Mouse (Mus musculus) lung, postnatal 0 days (tissue): ENCODE data around the gene Car15. TPM values are rescaled to one million over a fixed set of nuclear protein-coding genes. Genes with fewer than 3 reads are reported as not detected.

Source experiments
- ATAC-seq: fragments of 200-750 bp; cut with Nextera tagmentation; 2 replicates; pipeline ENCODE4 v1.8.0; 2017; ENCODE audit warnings: moderate library complexity
- DNase-seq: peaks from one replicate; pipeline ENCODE4 v3.0.0-alpha.2; 2016; ENCODE audit warnings: low spot score
- H3K27ac ChIP-seq: fragments of 300-500 bp; sonication (generic); 2 replicates; pipeline ENCODE4 v1.5.1; 2014; ENCODE audit warnings: antibody characterized with exemption, mild to moderate bottlenecking, low read length, mixed read lengths
- H3K27me3 ChIP-seq: fragments of 300-500 bp; sonication (generic); replicated peaks from 2 replicates; pipeline ENCODE4 v1.6.1; 2014; ENCODE audit warnings: low read length, mixed read lengths; ENCODE audit not compliant: insufficient read depth
- H3K36me3 ChIP-seq: fragments of 300-500 bp; sonication (generic); 2 replicates; pipeline ENCODE4 v1.6.1; 2014; ENCODE audit warnings: low read length, mixed read lengths; ENCODE audit not compliant: insufficient read depth
- H3K4me1 ChIP-seq: fragments of 300-500 bp; sonication (generic); 2 replicates; pipeline ENCODE4 v1.6.1; 2014; ENCODE audit warnings: antibody characterized with exemption, low read depth, low read length, mixed read lengths; ENCODE audit not compliant: insufficient read depth
- H3K4me2 ChIP-seq: fragments of 300-500 bp; sonication (generic); replicated peaks from 2 replicates; pipeline ENCODE4 v1.6.1; 2014; ENCODE audit warnings: low read depth, mild to moderate bottlenecking, low read length, moderate library complexity, mixed read lengths
- H3K4me3 ChIP-seq: fragments of 300-500 bp; sonication (generic); 2 replicates; pipeline ENCODE4 v1.5.1; 2014; ENCODE audit warnings: low read depth, low read length
- H3K9ac ChIP-seq: fragments of 300-500 bp; sonication (generic); replicated peaks from 2 replicates; pipeline ENCODE4 v1.6.1; 2014; ENCODE audit warnings: low read depth, mild to moderate bottlenecking
- H3K9me3 ChIP-seq: fragments of 300-500 bp; sonication (generic); 2 replicates; pipeline ENCODE4 v1.6.1; 2016; ENCODE audit warnings: low read length, mixed read lengths
- CTCF ChIP-seq: IDR thresholded peaks from 2 replicates; pipeline ENCODE4 v1.5.1; 2016; ENCODE audit warnings: antibody characterized with exemption, mild to moderate bottlenecking
- EP300 ChIP-seq: IDR thresholded peaks from 2 replicates; pipeline ENCODE4 v1.6.1; 2016; ENCODE audit warnings: antibody characterized with exemption, mild to moderate bottlenecking, control low read depth
- WGBS: fragments of 180-500 bp; shearing (Covaris S2); extraction: QIAGEN DNeasy Blood & Tissue Kit; methylation state at CpG from one replicate; pipeline ENCODE4 v1.1.7; 2014; 5-methylcytosine and 5-hydroxymethylcytosine counted together
- polyA plus RNA-seq: library from polyadenylated mRNA; unstranded; fragments of >200 nt; fragmentation: Nextera tagmentation; extraction: Ambion mirVana; gene quantifications from 2 replicates; pipeline ENCODE4 v1.2.1, GENCODE M21; 2015

Gene Car15
- polyA plus RNA-seq, 1 experiment from 2014 or later: 1.8 TPM

DNA sequence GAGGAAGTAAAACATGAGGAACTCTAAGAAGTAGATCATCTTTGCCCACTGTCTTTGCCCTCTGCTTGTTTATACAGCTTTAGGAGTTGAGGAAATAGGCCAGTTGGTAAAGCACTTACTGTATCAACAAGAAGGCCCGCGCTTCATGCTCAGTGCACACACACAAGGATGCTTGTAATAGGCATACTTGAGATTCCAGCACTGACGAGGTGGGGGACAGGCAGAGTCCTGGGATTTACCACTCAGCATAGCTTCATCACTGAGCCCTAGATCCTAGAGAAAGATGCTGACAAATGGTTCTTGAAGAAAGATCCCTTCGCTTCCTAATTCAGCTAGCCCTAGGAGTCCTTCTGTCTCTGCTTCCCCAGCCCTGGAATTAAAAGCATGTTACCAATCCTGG lies 25.0 kb downstream of the Car15 start:
- Histone ChIP-seq H3K9me3 (no peaks in the 10 kb centered on the region), H3K4me3 (no peak overlapping the region), H3K9ac (no peak overlapping the region), H3K4me1 (peaks cover 4% of the 10 kb centered on the region; the same call in 1 of the 2 replicates), H3K27me3 (0 out of 2 replicates have a peak, but pooled peaks cover 3% of the 10 kb centered on the region), H3K36me3 (no peaks in the 10 kb centered on the region), H3K27ac (no peak overlapping the region), H3K4me2 (no peak overlapping the region)
- 36% methylated on average over 4 of the region's 4 CpGs for WGBS
- DNase-seq: no peak
- ATAC-seq: no peak
- no peak for TF ChIP-seq EP300
- no peak for TF ChIP-seq CTCF

DNA sequence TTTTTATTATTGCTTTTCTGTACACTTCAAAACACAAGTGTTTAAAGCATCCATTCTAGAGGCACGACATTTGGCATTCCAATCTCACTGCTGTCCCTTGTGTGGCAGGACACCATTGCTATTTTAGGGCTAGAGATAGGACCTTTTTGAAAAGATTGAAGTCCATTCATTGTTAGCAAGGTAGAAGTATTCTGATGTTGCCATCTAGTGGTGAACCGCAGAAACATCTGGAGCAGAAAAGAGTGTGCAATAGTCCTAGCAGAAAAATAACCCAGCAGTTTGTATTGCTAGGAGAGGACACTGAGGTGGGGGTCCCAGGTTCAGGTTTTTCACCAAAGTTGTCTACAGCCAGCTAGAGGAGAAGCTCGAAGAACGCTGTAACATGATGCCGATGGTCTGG lies 26.0 kb downstream of the Car15 start:
- TF ChIP-seq CTCF: peak; percentile 89
- no peak for TF ChIP-seq EP300
- H3K4me1 ChIP-seq: peaks cover 12% of the 10 kb centered on the region
- H3K4me3 ChIP-seq: no peak overlapping the region
- 5% methylated on average over 5 of the region's 5 CpGs for WGBS
- ATAC-seq (no peak), DNase-seq (peak; percentile 81)
- H3K9ac ChIP-seq: no peak overlapping the region
- no peaks in the 10 kb centered on the region for H3K36me3 ChIP-seq
- H3K4me2 ChIP-seq: no peak overlapping the region
- no peak overlapping the region for H3K27ac ChIP-seq
- H3K27me3 ChIP-seq: peaks cover 3% of the 10 kb centered on the region; the same call in 1 of the 2 replicates
- H3K9me3 ChIP-seq: no peaks in the 10 kb centered on the region

DNA sequence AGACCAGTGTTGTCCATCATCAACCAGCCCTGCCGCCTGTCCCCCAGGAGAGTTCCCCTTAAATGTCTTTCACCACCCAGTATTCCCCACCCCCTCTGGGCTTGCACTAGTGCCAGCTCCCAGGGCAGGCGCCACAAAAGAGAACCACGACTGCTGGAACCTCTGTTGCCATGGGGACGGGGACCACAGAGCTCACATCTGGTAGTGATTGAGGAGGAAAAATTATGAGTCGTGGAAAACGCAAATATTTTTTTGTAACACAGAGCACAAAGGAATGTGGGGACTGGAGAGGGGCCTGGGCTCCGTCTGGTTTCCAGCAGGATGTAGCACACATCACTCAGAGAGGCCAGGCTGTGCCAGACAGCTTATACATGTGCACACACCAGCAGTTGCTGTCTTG lies 28.5 kb downstream of the Car15 start:
- Histone ChIP-seq H3K27me3 (peaks cover 10% of the 10 kb centered on the region; the same call in 1 of the 2 replicates), H3K36me3 (no peaks in the 10 kb centered on the region), H3K4me2 (no peak overlapping the region), H3K9me3 (no peaks in the 10 kb centered on the region), H3K4me3 (no peak overlapping the region), H3K4me1 (peaks cover 18% of the 10 kb centered on the region), H3K9ac (no peak overlapping the region), H3K27ac (no peak overlapping the region)
- DNase-seq (peak; percentile 72), ATAC-seq (peak; percentile 44)
- TF ChIP-seq EP300 (no peak), CTCF (no peak)
- 16% methylated on average over 7 of the region's 7 CpGs for WGBS

DNA sequence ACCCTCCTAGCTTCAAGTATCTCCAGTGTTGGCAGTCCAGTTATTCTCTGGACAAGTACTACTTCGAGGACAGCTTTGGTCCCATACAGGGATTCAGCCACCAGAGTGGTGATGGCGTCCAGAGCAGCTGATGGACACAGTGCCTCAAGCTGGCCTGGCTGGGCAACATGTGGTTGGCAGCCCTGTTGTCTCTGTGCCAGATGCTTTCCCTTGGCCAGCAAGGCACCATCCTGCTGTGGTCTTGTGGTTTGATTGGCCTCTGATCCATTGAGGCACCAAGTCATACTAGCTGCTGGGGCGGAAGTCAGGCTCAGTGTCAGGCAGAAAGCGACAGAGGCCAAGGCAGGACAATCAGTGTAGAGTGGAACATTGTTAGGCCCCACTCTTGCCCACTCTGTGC lies 29.0 kb downstream of the Car15 start:
- DNase-seq (no peak), ATAC-seq (no peak)
- Histone ChIP-seq H3K9ac (no peak overlapping the region), H3K27ac (no peak overlapping the region), H3K36me3 (no peaks in the 10 kb centered on the region), H3K4me1 (peaks cover 24% of the 10 kb centered on the region), H3K27me3 (peaks cover 13% of the 10 kb centered on the region; the same call in 1 of the 2 replicates), H3K9me3 (no peaks in the 10 kb centered on the region), H3K4me2 (no peak overlapping the region), H3K4me3 (no peak overlapping the region)
- 71% methylated on average over 4 of the region's 4 CpGs for WGBS
- TF ChIP-seq EP300 (no peak), CTCF (no peak)

DNA sequence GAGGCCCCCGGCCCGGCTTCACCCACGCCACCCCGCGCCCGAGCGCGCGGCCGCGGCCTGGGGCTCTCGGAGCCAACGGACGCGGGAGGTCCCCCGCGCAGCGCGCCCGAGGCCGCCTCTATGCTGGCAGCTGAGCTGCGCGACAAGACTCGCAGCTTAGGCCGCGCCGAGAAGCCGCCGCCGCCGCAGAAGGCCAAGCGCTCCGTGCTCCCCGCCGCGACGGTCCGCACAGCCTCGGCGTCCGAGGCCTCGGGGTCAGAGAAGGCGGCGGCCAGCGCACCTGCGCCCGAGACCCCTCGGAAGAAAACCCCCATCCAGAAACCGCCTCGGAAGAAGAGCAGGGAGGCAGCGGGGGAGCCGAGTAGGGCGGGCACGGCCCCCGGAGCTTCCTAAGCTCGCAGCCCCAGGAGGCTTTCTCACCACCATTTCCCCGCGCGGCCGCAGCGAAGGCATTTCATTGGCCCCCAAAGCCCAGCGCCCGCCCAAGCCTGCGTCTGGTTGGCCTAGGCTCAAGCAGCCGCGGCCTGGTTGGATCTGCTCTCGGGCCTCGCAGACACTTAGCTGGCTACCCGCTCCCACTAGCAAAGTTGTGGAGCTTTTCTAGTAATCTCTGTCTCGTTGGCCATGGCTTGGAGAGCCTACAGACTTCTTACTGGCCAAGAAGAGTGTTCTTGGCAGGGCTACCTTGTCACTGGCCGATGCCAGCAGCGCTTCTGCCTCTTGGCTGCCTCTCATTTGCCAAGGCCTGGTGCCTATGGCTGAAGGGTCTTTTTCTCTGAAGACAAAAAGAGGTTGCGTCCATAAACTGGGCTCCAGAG lies 30.8 kb downstream of the Car15 start:
- Histone ChIP-seq H3K4me3 (peak overlapping the region; percentile 33), H3K4me2 (peak overlapping the region; percentile 76), H3K27me3 (peaks cover 25% of the 10 kb centered on the region; the same call in 1 of the 2 replicates), H3K9ac (0 out of 2 replicates have a peak overlapping the region, but pooled peaks have one; percentile 19), H3K36me3 (no peaks in the 10 kb centered on the region), H3K4me1 (peaks cover 32% of the 10 kb centered on the region), H3K9me3 (no peaks in the 10 kb centered on the region), H3K27ac (no peak overlapping the region)
- DNase-seq: peak; percentile 84
- peak; percentile 77 for ATAC-seq
- 10% methylated on average over 32 of the region's 73 CpGs for WGBS
- TF ChIP-seq CTCF: no peak
- no peak for TF ChIP-seq EP300

DNA sequence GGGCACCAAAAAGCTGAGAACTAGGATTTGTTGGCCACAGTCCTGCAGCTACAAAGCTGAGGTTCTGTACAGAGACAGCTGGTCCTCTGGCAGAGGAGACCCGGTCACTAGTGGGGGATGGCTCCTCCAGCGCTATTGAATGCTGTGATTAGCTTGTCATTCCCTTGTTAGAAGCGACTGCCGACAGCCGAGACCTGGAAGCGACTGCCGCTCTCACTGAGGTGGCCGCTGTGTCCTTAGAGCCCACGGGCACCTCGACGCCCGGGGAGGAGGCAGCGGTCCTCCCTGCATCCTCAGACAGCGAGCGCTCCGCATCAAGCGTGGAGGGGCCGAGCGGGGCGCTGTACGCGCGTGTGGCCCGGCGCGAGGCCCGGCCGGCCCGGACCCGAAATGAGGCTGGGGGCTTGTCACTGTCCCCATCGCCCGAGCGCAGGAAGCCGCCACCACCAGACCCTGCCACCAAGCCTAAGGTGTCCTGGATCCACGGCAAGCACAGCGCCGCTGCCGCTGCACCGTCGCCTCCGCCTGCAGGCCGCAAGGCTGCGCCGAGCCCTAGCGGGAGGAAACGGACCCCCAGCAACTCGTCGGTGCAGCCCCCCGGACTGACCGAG lies 31.5 kb downstream of the Car15 start:
- Histone ChIP-seq H3K4me3 (peak overlapping the region; percentile 33), H3K4me2 (peak overlapping the region; percentile 76), H3K27me3 (peaks cover 30% of the 10 kb centered on the region), H3K27ac (no peak overlapping the region), H3K36me3 (no peaks in the 10 kb centered on the region), H3K9ac (0 out of 2 replicates have a peak overlapping the region, but pooled peaks have one; percentile 19), H3K9me3 (no peaks in the 10 kb centered on the region), H3K4me1 (peaks cover 36% of the 10 kb centered on the region)
- TF ChIP-seq CTCF (no peak), EP300 (no peak)
- 14% methylated on average over 47 of the region's 50 CpGs for WGBS
- DNase-seq (peak; percentile 41), ATAC-seq (no peak)
